Mouse (Mus musculus) retina, embryonic 14.5 days (tissue): ENCODE measurements around the gene Adgrv1.
"Not testable (repeated sequence)": the region's sequence is repeated elsewhere in the genome, so short reads cannot be mapped to it uniquely, and the experiment has no call there.

ENCODE experiments used
- DNase-seq: peaks from one replicate; pipeline ENCODE4 v3.0.0-alpha.2; 2015; ENCODE audit warnings: low spot score

Adgrv1 gene

DNA sequence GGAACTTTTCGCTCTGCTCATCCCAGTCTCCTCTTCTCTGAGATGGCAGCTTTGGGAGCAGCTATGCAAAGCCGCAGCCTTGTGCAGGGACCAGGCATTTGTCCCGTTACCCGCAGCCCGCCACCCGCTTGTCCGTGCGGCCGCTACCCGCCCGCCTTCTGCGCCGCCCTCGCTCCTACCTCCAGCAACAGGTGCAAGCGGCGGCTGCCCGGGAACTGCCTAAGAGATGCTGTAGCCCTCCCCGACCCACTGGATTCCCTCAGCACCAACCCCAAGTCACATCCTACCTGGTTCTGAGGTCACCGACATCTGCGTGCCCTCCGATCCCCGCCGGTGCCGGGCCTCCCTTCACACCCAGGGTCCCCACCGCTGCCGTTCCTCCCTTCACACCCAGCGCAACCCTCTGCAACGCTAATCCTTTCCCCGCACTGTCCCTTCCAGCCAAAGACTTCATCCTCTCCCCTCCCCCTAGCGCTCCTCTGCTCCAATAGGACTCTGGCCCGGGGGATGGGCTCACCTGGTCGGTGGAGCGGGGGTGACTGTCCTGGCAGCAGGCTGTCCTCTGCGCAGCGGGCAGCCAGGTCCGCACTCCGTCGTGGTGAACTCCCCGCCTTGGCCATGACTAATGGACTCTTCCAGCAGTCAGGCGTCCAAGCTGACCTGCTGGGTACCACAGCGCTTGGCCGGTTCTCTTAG lies at the start of gene Adgrv1:
Adgrv1 (minus strand) TSS at position 435 of the 696 bp plus-strand sequence.
- DNase-seq = peak; percentile 97

DNA sequence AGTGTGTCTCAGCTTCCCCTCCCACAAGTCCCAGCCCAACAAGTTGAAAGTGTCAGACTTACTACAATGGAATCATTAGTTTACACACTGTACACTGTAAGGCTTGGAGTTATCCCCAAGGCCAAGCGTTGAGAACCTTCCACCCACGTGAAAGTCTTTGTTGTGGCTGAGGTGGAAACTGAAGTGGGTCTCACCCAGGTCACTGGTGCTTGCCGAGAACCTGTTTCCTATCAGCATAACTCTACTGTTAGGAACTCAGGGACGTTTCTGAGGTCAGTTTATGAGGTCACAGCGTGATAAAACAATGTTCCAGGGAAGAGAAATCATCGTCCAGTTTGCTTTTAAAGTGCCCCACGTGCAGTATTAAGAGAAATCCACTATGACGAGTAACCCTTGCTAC lies 42.4 kb upstream of the Adgrv1 start:
- no peak for DNase-seq

DNA sequence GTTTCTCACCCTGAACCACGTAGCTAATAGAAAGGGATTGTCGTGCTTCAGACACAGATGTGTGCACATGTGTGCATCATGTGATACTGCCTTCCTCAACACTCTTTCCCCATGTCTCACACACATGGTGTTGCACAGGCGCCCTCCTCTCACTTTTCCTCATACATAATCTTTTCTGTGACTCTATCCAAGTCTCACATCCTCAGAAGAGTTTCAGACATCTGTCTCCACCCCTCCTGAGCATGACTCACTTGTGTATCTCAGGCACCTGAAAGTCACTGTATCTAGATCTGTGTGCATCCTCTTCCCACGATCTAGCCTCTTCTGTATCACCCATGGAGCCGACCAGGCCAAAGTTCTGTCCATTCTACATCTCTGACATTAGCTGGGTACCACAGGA lies 34.8 kb upstream of the Adgrv1 start:
- no peak for DNase-seq

DNA sequence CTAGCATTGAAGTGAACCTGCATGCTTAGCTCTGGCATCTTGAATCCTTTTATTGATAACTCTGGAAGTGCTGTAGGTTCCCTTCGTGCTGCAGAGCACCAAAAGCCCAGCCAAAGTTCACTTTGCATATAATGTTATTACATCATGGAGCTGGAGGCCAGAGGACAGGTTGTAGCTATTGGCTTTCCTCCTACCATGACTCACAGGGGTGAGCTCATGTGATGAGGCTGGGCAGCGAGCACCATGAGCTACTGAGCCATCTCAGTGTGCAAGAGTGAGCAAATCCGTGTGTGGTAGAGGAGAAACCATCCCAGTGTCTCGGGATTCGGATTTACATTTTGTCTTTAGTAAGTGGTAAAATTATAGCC lies 31.4 kb upstream of the Adgrv1 start:
- no peak for DNase-seq

DNA sequence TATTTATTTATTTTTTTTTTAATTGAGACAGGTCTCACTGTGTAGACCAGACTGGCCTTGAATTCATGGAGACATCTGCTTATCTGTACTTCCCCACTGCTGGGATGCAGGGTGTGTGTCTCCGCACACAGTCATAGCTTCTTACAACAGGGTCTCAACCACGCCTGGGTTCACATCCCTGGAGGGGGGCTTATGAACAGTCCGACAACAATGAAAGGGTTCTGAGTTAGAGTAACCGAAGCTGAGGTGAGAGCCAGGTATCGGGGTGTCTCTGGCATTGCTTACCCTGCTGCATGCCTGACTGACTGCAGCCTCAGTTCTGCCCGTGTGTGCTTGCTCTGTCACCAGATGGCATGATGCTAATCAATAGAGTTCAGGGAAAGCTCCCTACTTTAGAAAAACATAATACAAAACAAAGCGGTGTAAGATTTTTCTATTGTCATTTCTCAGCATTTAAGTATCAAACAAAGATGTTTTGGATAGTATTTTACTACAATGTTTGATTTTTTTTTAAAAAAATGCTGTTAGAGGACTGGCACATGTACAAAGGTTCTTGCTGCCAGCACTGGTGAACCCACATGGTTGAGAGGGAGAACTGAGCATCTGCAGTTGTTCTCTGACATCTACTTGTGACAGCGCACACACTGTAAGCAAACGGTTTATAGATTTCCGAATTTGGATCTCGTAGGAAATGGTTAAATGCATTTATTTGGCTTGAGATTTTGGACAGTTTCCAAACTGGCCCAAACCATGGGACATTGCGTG lies 30.8 kb upstream of the Adgrv1 start:
- DNase-seq = no peak

DNA sequence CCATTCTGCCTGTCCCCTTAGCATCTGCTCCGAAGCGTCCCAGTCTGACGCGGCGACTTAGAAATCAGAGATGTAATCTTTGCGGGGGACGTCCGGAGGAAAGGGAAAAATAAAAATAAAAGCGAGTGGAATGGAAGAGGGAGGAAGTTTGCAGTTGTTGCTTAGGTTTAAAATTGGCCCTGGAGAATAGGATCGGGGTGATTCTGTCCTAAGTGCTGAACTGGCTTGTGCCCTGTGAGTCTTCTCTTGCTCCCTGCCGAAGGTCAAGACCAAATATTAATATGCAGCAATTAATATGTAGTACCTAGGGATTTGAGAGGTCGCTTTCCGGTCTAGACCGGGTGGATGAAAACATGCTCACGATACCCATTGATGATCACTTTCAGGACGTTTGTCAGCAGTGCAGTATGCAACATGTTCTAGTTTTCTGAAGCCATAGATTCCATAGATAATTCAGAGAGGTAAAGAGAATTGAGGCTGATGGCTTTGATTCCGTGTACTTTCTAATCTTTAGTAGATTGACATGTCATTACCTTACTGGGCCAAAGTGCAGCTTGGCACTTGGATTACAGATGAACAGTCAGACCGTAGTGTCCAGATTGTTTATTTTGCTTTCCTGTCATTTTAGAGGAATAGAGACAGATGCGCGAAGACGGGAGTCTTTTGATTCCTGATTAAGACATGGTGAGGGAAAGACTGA lies 25.2 kb upstream of the Adgrv1 start:
- no peak for DNase-seq

DNA sequence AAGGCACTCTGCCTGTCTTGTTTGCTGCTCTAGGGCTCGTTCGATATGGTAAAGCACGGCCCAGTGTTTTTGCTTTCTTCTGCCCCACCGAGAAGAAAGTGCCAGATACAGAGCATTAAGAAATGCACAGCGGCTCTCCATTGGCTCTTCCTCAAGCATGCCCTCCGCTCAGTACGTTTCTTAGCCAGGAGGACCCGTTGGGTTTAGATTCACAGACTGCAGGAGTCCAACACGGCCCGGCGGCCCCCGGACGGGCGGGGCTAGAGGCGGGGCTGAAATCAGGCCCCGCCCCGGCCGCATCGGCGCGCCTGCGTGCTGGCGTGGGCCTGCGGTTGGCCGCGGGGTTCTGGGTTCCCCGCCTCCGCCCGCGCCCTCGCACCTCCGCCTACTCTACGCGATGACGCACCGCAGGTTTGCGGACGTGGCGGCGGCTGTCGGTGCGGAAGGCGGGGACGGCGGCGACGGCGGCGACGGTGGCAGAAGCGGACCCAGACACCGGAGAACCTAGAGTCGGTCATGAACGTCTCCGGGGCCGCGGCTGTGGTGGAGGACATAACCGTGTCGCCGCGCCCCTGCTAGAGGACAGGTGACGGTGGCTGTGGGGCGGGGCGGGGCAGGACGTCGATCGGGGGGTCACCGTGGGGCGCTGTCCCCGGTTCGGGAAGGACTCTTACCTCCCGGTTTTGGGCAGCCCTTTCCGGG lies 24.5 kb upstream of the Adgrv1 start, which contains the start of gene Lysmd3:
Lysmd3 (plus strand) TSS at position 313 of the 702 bp plus-strand sequence.
- peak; percentile 95 for DNase-seq

DNA sequence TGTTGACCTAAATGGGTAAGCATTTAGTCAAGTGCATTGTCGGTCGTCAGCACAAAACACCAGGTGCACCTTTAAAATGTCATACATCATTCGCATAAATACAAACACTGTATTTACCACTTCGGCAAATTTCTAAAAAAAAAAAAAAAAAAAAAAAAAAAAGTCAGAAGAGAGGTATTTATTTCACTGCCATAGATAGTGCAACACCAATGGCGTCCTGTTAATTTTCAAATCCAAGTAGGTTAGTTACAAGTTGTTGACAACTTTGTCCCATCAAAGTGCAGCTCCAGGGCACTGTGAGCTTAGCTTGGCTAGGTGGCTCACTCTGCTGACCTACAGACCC lies 24.0 kb upstream of the Adgrv1 start:
- no peak for DNase-seq

DNA sequence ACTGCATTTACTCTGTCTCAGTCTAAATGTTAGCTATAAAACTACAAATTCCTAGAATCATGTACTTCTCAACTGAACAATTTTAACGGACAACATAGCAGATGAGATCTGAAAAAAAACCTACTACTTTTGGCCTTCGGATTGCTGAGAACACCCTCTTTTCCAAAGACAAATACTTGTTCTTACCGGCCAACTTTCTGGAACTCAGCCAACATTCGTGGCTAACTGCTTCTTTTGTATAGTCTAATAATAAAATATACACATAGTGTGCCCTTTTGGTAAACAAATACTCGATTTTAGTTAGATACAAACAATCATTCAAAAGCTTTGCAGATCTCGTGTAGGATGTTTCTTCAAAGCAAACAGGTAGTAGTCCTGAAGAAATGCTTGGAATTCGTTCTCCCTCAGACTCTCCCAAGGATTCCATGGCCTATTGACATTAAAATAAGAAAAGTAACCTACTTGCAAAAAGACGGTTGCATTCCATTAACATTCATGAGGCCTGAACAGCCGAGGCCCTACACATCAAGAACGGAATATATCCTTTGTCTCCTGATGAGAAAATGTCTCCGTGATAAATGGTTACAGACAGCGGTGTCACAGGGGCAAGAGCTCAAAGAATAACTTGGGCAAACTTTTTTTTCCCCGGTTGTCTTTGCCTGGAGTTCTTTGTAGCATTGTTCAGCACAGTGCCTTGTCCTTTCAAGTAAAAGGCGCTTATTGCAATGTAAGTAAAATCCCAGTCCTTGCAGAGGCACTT lies 23.3 kb upstream of the Adgrv1 start:
- peak; percentile 68 for DNase-seq

DNA sequence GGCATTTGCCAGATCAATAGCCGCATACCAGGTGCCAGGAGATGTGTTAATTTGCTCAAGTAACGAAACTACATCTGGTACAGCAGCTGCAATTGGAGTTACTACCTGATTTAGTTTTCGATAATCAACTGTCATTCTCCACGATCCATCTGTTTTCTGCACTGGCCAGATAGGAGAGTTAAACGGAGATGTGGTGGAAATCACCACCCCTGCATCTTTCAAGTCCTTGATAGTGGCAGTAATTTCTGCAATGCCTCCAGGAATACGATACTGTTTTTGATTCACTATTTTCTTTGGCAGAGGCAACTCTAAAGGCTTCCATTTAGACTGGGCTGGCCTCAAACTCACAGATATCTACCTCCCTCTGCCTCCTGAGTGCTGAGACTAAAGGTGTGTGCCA lies 17.4 kb upstream of the Adgrv1 start:
- not testable (repeated sequence) for DNase-seq

DNA sequence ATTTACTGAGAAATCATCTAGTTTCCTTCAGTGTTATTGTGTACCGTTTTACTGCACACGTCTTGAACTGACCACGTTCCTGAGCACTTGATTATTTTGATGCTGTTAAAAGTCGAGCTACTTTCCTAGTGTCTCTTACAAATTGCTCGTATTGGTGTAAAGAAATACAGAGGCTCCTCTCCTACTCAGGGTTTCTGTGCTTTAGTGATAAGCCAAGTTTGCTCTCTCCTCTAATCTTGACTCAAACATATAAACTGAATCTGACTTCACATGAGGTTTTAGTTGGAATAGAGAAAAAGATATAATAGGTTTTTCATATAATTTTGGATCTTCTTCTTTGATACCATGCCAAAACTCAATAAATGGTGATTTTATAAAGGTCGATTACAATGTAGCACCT lies 13.4 kb upstream of the Adgrv1 start:
- no peak for DNase-seq

DNA sequence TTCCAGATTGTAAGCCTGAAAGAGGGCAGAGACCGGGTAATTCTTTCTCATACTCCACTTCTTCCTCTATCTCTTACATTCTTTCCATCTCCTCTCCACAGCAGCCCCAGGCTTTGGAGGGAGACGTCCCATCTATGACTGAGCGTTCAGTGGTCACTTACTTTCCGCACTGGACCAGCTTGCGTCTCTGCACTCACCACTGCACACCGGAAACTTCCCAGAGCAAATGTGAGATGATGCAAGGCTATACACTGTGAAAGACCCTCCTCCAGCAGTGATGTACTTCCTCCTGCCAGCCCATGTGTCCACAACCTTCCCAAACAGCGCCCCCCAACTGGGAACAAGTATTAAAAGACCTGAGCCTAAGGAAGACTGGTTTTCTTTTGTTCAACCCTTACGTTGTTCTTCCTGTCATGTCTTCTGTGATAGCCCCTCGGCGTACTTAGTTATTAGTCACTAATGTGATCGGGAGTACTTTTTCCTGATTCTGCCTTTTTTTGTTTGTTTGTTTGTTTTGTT lies 11.2 kb upstream of the Adgrv1 start:
- DNase-seq = no peak

DNA sequence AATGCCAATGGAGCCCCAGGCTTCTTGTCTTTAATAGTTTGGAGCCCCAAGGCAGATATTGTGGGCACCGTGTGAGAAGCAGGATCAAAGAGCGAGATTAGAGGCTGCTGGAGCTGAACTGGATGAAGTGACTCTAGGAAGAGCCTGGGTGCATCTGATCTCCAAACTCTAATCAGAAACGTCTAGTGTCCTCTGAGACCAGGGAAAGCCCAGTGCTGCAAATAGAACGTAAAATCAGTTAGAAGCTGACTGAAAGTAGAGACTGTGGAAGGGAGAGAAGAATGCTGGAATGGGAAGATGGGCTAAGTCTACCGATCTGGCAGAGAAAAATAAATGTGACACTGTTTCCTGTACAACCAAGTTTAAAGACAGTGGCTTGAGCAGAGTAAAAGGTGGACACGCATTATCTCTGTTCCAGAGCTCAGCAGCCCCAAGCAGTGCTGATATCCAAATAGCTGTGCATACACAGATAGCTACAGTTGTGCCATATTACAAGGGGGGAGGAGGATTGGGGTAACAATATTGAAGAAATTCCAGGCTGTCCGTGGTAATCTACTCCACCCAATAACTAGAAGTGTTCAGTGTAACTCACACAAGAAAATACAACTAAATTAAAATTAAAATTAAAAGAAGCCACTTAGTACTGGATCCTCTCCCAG lies 9.7 kb upstream of the Adgrv1 start:
- DNase-seq = no peak

DNA sequence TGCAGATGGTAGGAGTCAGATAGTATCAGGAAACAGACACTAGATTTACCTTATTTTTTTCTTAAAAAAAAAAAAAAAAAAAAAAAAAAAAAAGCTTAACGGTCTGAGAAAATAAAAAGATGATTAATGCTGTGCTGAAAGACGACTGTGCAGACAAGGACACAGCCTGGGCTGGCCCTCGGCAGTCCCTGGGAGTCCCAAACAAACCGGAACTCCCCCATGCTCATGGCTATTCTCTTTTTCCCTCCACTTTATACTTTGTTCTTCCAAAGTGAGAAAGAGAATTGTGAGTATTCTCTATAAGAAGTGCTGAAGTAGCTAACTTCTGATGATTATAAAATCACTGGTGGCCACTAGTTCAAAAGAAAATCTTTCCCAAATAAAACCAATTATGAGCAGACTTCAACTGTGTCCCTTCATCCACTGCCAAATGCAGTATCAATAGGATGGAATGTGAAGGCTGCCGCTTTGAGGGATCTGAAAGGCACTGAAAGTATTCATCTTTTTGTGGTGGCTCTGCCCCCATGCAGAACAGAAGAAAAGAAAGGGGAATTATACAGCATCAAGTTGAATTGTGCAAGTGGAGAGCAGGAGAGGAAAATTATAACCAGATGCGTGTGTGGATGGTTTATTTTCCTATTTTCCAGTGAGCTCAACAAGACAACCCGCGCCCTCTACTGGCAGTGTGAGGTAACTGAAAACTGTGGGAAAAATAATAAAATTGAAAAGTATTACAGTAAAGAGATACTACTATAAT lies 8.5 kb upstream of the Adgrv1 start:
- DNase-seq = peak; percentile 85

DNA sequence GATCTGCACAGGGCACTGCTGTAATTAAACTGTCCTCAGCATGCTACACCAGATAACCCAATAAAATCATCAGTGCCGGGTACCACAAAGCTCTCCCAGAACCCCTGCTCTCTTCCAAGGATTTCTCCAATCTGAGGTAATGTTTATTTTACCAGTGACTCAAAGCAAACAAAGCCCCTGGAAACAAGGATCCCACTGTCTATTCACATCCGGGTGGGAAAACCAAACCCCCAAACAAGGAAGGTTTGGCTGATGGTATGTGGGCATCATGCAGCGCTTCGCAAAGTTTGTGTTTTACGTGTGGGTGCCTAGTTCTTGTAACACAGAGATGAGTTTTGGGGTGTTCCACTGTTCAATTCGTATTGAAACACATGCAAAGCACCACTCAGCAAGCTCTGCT lies 7.9 kb upstream of the Adgrv1 start:
- DNase-seq = no peak

DNA sequence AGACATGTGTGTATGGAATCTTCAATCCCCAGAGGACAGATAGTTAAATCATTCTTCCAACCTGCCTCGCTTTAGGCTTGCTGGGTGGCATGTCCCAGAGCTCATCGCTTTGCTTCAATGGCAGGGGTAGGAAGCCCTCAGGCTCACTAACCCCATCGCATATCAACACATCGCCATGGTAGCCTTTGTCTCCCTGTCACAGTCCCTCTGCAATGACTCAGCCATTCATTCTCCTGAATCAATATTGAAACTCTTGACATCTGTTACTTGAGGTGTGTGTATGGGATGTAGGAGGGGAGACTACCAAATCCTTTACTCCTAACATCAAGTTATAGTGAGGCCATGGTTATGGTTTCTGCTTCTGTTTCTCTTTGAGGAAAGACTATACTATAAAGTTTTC lies 6.7 kb upstream of the Adgrv1 start:
- peak; percentile 50 for DNase-seq

DNA sequence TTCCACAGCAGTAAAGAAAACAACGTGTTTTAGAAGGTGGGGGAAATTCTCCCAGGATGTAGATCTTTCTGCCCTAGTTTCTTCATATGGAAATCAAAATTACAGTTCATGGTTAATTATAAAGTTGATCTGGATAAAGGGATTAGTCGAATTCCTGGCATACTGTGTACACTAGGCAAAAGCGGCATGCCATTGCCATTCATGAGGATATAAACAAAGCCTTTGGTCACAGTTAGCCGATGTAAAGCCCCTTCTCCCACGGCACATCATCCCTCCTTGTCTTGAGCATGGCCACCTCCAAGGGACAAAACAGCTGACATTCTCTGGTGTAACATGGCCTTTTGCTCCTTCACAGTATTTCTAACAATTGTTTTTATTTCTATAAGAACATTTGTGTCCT lies 2.4 kb downstream of the Adgrv1 start:
- no peak for DNase-seq

DNA sequence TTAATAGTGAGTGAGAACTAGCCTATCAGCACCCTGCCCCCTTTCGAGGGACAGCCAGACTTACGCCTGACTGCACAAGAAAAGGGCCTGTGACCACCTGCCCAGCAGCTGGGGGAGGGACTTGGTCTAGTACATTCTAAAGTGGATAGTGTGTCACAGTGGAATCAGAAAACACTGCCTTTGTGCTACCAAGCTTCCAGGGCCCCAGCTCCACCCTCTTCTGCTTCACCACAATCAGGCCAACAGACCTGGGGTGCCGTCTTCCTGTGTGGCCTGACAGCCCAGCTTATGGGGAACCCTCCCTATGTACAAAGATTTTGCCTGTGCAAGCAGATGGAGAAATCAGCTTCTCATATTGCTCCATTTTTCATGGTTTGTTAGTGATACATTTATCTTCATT lies 3.6 kb downstream of the Adgrv1 start:
- peak; percentile 84 for DNase-seq

DNA sequence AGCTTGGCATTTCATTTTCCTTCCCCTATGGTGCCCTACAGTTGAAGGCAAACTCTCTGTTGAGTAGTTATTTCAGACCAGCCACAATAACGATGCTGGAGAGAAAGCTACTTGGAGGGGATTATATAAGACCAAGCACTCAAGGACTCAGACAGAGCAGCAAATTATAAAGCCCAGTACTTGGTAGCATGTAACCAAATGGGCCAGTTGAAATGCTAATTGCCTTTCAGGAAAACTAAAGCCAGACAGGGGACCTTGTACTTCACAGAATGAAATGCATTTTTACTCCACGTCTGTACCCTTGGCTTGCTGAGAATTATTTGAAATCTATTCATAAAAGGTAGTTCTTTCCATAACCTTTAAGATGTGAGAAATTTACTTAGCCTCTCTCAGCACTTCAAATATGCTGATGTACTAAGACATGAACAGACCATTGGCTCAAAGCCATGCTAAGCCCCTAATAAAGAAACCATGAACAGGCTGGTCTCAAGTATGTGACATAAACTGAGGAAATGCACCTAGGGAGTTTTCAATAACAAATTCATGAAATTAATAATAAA lies 4.2 kb downstream of the Adgrv1 start:
- peak; percentile 32 for DNase-seq

DNA sequence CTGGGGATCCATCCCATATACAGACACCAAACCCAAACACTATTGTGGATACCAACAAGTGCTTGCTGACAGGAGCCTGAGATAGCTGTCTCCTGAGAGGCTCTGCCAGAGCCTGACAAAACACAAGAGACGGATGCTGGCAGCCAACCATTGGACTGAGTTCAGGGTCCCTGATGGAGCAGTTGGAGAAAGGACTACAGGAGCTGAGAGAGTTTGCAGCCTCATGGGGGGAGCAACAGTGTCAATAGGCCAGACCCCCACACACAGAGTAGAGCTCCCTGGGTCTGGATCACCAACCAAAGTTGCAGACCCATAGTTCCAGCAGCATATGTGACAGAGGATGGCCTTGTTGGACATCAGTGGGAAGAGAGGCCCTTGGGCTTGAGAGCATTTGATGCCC lies 5.1 kb downstream of the Adgrv1 start:
- DNase-seq = not testable (repeated sequence)
